Mouse (Mus musculus): Measurements from ENCODE around the gene Atraid. TPM values are rescaled to one million over a fixed set of nuclear protein-coding genes. Genes with fewer than 3 reads are reported as not detected.
"Not testable (repeated sequence)": the region's sequence is repeated elsewhere in the genome, so short reads cannot be mapped to it uniquely, and the experiment has no call there.

Gene Atraid
- polyA plus RNA-seq, 1 experiment from 2014 or later: 81.8 TPM

DNA sequence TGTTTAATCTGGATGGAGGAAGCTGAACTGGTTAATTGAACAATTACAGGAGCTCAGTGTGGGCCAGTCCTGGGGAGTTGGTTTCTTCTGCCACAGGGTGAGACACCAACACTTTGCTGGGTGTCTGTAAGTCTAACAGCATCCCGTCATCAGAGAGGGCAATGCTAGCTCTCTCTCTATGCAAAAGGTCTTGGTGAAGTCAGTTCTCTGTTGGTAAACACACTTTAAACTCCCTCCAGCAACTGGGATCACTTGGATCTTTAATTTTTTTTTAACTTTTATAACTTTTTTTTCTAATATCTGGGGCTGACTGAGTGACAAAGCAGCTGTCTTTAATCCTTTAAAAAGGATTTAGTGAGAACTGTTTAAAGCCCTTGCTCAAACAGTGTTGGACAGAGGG is 25.4 kb upstream of the Atraid start:
- Histone ChIP-seq H3K4me3 (ENCODE audit: low read depth, low read length) (no peak overlapping the region), H3K36me3 (ENCODE audit: control insufficient read depth, insufficient read depth, low read length) (no peaks in the 10 kb centered on the region), H3K4me1 (replicated peaks; ENCODE audit: control insufficient read depth, insufficient read depth, low read length) (peaks cover 2% of the 10 kb centered on the region; the same call in 1 of the 2 replicates), H3K27me3 (ENCODE audit: control insufficient read depth, insufficient read depth, low read length) (no peaks in the 10 kb centered on the region), H3K9ac (ENCODE audit: low read length) (no peak overlapping the region), H3K9me3 (ENCODE audit: control insufficient read depth, low read length) (no peaks in the 10 kb centered on the region), H3K27ac (ENCODE audit: low read depth, low read length) (no peak overlapping the region), H3K4me2 (ENCODE audit: low read depth, low read length, severe bottlenecking) (no peak overlapping the region)
- ATAC-seq (replicated peaks; ENCODE audit: low FRiP score) (no peak), DNase-seq (ENCODE audit: low spot score) (no peak)
- 20% methylated on average over 1 of the region's 1 CpGs for WGBS

DNA sequence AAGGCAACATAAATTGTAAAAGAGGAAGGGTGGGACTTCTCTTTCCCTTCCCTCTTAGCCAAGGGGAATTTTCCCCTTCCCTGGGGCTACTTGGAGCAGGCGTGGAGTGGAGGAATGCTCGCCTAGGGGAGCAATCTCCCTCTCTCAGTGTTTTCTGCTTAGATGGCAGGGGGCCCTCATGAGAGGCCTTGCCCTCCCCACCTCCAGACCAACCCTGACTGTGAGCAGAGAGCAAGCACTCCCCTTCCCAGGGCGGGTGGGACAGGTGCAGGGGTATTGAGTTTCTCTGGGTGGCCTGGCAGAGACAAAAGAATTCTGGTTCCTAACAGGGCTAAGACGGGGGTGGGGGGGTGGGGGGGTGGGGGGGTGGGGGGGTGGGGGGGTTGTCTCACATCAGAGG is 24.9 kb upstream of the Atraid start:
- Histone ChIP-seq H3K36me3 (ENCODE audit: control insufficient read depth, insufficient read depth, low read length) (no peaks in the 10 kb centered on the region), H3K4me3 (ENCODE audit: low read depth, low read length) (no peak overlapping the region), H3K9ac (ENCODE audit: low read length) (no peak overlapping the region), H3K4me1 (replicated peaks; ENCODE audit: control insufficient read depth, insufficient read depth, low read length) (peaks cover 2% of the 10 kb centered on the region; the same call in 1 of the 2 replicates), H3K27me3 (ENCODE audit: control insufficient read depth, insufficient read depth, low read length) (no peaks in the 10 kb centered on the region), H3K4me2 (ENCODE audit: low read depth, low read length, severe bottlenecking) (no peak overlapping the region), H3K9me3 (ENCODE audit: control insufficient read depth, low read length) (no peaks in the 10 kb centered on the region), H3K27ac (ENCODE audit: low read depth, low read length) (no peak overlapping the region)
- WGBS: 0% methylated on average over 4 of the region's 4 CpGs
- ATAC-seq (replicated peaks; ENCODE audit: low FRiP score): no peak
- DNase-seq (ENCODE audit: low spot score): no peak

DNA sequence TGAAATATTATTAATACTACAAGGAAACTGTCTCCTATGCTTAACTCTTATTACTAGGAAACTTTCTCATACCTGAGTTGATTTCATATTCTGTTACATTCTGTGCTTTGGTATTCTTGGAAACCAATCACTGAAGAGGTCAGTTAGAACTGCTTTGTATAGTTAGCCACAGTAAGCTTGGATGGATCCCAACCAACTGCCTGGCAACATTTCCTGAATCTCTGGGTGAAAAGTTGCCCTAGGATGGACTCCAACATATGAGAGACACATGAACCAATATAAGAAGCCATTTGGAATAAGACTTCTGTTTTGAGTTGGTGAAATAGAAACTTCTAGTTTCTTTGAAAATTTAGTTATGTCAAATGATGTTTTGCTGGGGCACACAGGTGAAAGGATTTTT is 23.5 kb upstream of the Atraid start:
- DNase-seq (ENCODE audit: low spot score): no peak
- Histone ChIP-seq H3K9ac (ENCODE audit: low read length) (no peak overlapping the region), H3K4me2 (ENCODE audit: low read depth, low read length, severe bottlenecking) (no peak overlapping the region), H3K4me3 (ENCODE audit: low read depth, low read length) (no peak overlapping the region), H3K9me3 (ENCODE audit: control insufficient read depth, low read length) (no peaks in the 10 kb centered on the region), H3K4me1 (replicated peaks; ENCODE audit: control insufficient read depth, insufficient read depth, low read length) (peaks cover 2% of the 10 kb centered on the region; the same call in 1 of the 2 replicates), H3K27me3 (ENCODE audit: control insufficient read depth, insufficient read depth, low read length) (no peaks in the 10 kb centered on the region), H3K27ac (ENCODE audit: low read depth, low read length) (no peak overlapping the region), H3K36me3 (ENCODE audit: control insufficient read depth, insufficient read depth, low read length) (no peaks in the 10 kb centered on the region)
- ATAC-seq (replicated peaks; ENCODE audit: low FRiP score): no peak

DNA sequence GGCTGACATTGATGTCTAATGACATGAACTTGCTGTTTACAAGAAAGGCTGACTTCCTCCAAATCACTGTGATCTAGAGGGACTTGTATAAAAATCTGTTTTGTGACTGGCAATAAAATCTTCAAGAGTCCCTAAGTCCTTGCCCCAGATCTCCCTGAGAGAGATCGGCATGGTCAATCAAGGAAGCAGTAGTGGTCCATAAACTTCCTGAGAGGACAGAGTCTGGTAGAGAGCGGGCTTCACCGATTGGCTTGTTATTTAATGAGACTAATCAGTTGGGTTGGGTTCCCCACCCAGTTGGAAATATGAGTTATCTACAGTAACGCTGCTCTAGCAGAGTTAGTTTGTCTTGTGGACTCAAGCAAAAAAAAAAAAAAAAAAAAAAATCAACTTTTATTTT is 17.2 kb upstream of the Atraid start:
- no peaks in the 10 kb centered on the region for H3K4me1 ChIP-seq (replicated peaks; ENCODE audit: control insufficient read depth, insufficient read depth, low read length)
- H3K4me3 ChIP-seq (ENCODE audit: low read depth, low read length): no peak overlapping the region
- no peak overlapping the region for H3K9ac ChIP-seq (ENCODE audit: low read length)
- ATAC-seq (replicated peaks; ENCODE audit: low FRiP score): no peak
- no peaks in the 10 kb centered on the region for H3K36me3 ChIP-seq (ENCODE audit: control insufficient read depth, insufficient read depth, low read length)
- whole genome bisulfite sequencing: 92% methylated on average over 4 of the region's 4 CpGs
- H3K4me2 ChIP-seq (ENCODE audit: low read depth, low read length, severe bottlenecking): no peak overlapping the region
- no peaks in the 10 kb centered on the region for H3K27me3 ChIP-seq (ENCODE audit: control insufficient read depth, insufficient read depth, low read length)
- no peaks in the 10 kb centered on the region for H3K9me3 ChIP-seq (ENCODE audit: control insufficient read depth, low read length)
- DNase-seq (ENCODE audit: low spot score): no peak
- no peak overlapping the region for H3K27ac ChIP-seq (ENCODE audit: low read depth, low read length)

DNA sequence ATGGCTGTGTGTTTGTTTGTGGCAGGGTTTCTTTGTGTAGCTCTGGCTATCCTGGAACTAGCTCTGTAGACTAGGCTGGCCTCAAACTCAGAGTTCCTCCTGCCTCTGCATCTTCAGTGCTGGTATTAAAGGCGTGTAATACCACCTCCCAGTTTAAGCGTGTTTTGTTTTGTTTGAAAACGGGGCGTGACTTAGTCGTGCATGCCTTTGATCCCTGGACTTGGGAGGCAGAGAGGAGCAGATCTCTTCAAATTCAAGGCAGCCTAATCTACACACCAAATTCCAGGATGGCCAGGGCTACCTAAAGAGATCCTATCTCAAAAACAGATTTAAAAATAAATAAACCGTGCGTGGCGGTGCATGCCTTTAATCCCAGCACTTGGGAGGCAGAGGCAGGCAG is 16.6 kb upstream of the Atraid start:
- no peaks in the 10 kb centered on the region for H3K4me1 ChIP-seq (replicated peaks; ENCODE audit: control insufficient read depth, insufficient read depth, low read length)
- no peak for ATAC-seq (replicated peaks; ENCODE audit: low FRiP score)
- no peaks in the 10 kb centered on the region for H3K27me3 ChIP-seq (ENCODE audit: control insufficient read depth, insufficient read depth, low read length)
- WGBS: 87% methylated on average over 8 of the region's 8 CpGs
- H3K36me3 ChIP-seq (ENCODE audit: control insufficient read depth, insufficient read depth, low read length): no peaks in the 10 kb centered on the region
- no peak overlapping the region for H3K4me3 ChIP-seq (ENCODE audit: low read depth, low read length)
- DNase-seq (ENCODE audit: low spot score): no peak
- no peak overlapping the region for H3K9ac ChIP-seq (ENCODE audit: low read length)
- H3K4me2 ChIP-seq (ENCODE audit: low read depth, low read length, severe bottlenecking): no peak overlapping the region
- H3K27ac ChIP-seq (ENCODE audit: low read depth, low read length): no peak overlapping the region
- H3K9me3 ChIP-seq (ENCODE audit: control insufficient read depth, low read length): no peaks in the 10 kb centered on the region

DNA sequence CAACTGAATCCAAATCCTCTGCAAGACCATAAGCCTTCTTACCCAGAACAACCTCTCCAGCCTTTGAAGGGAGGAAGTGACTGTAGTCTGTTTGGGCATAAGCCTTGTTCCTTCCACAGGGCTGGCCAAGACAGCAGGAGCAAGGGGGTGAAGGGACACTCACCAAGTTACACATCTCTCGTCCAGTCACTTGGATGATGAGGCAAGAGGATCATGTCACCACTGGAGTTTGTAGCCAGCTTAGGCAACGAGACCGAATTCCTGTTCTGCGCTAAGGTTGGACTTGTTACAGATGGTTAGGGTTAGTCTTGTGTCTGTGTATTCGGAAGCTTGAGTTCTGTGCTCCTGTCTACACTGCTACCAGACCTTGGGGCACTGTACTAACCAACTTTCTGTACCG is 13.4 kb upstream of the Atraid start:
- no peak for ATAC-seq (replicated peaks; ENCODE audit: low FRiP score)
- 90% methylated on average over 6 of the region's 6 CpGs for WGBS

DNA sequence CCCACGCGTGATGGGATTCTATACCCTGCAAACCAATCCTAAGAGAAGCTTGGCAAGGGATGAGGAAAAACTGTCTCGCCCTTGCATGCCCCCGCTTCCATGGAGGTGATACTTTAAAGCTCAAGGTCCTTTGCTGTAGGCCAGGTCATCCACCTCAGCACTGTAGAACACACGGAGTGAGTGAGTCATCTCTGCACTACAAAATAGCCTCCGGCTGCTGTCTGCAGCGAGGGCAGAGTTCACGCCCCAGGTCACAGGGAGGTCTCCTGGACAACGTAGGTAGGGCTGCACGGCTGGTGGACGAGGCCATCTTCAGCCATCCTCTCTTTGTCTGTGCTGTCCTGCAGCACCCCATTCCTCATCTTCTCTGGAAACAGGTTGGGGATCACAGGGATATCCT is 11.6 kb upstream of the Atraid start:
- H3K27me3 ChIP-seq (ENCODE audit: control insufficient read depth, insufficient read depth, low read length); H3K4me2 ChIP-seq (ENCODE audit: low read depth, low read length, severe bottlenecking); DNase-seq (ENCODE audit: low spot score); H3K9ac ChIP-seq (ENCODE audit: low read length); H3K27ac ChIP-seq (ENCODE audit: low read depth, low read length); H3K36me3 ChIP-seq (ENCODE audit: control insufficient read depth, insufficient read depth, low read length); H3K4me1 ChIP-seq (replicated peaks; ENCODE audit: control insufficient read depth, insufficient read depth, low read length); H3K4me3 ChIP-seq (ENCODE audit: low read depth, low read length); H3K9me3 ChIP-seq (ENCODE audit: control insufficient read depth, low read length); ATAC-seq (replicated peaks; ENCODE audit: low FRiP score): not testable (repeated sequence)
- 86% methylated on average over 11 of the region's 11 CpGs for WGBS

More for the DNA sequence above, 13.4 kb upstream of the Atraid start:
- Histone ChIP-seq H3K4me1 (replicated peaks; ENCODE audit: control insufficient read depth, insufficient read depth, low read length) (no peaks in the 10 kb centered on the region), H3K4me3 (ENCODE audit: low read depth, low read length) (no peak overlapping the region), H3K27ac (ENCODE audit: low read depth, low read length) (no peak overlapping the region), H3K9ac (ENCODE audit: low read length) (no peak overlapping the region), H3K36me3 (ENCODE audit: control insufficient read depth, insufficient read depth, low read length) (no peaks in the 10 kb centered on the region), H3K27me3 (ENCODE audit: control insufficient read depth, insufficient read depth, low read length) (no peaks in the 10 kb centered on the region), H3K4me2 (ENCODE audit: low read depth, low read length, severe bottlenecking) (no peak overlapping the region), H3K9me3 (ENCODE audit: control insufficient read depth, low read length) (no peaks in the 10 kb centered on the region)
- DNase-seq (ENCODE audit: low spot score): no peak

DNA sequence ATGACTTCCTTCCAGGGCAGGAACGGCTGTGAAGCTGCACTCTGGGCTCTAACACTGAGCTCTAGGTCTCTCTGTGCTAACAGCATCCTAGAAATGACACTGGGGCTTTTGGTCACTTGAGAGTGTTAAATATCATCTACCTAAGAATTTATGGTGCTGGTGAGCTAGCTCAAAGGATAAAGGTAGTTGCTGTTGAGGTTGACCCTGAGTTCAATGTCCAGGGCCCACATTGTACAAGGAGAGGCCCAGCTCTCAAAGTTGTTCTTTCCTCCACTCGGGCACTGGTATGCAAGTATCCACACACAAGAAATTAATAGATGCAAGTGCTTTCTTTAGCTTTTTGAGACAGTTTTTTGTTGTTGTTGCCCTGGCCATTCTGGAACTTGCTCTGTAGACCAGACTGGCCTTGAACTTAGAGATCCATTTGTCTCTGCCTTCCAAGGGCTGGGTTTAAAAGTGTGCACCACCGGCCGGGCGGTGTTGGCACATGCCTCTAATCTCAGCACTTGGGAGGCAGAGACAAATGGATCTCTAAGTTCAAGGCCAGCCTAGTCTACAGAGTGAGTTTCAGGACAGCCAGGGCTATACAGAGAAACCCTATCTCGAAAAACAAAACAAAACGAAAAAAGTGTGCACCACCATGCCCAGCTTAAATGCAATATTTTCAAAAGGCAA is 9.8 kb upstream of the Atraid start:
- H3K36me3 ChIP-seq (ENCODE audit: control insufficient read depth, insufficient read depth, low read length): no peaks in the 10 kb centered on the region
- whole genome bisulfite sequencing: 91% methylated on average over 7 of the region's 7 CpGs
- no peak overlapping the region for H3K4me2 ChIP-seq (ENCODE audit: low read depth, low read length, severe bottlenecking)
- H3K4me1 ChIP-seq (replicated peaks; ENCODE audit: control insufficient read depth, insufficient read depth, low read length): no peaks in the 10 kb centered on the region
- H3K27ac ChIP-seq (ENCODE audit: low read depth, low read length): no peak overlapping the region
- ATAC-seq (replicated peaks; ENCODE audit: low FRiP score) (no peak), DNase-seq (ENCODE audit: low spot score) (no peak)
- no peak overlapping the region for H3K4me3 ChIP-seq (ENCODE audit: low read depth, low read length)
- no peak overlapping the region for H3K9ac ChIP-seq (ENCODE audit: low read length)
- H3K27me3 ChIP-seq (ENCODE audit: control insufficient read depth, insufficient read depth, low read length): no peaks in the 10 kb centered on the region
- H3K9me3 ChIP-seq (ENCODE audit: control insufficient read depth, low read length): no peaks in the 10 kb centered on the region

DNA sequence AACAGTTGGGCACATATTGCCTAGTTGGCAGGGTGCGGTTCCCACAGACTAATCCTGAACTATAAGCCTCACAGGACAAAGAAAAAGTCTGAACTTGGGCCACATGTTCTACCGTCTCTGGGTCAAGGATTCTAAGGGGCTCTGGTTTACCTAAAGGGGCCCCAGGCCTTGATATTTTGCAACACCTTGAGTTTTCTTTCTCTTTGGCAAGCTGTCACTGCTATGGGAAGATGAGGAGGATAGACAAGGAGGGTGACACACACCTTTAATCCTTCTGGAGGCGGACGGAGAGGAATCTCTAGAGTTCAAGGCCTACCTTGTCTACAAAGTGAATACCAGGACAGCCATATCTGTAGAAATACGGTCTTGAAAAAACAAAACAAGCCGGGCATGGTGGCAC is 1.7 kb upstream of the Atraid start:
- DNase-seq (ENCODE audit: low spot score): no peak

More for the DNA sequence above, 1.7 kb upstream of the Atraid start:
- Histone ChIP-seq H3K4me3 (ENCODE audit: low read depth, low read length) (no peak overlapping the region), H3K9me3 (ENCODE audit: control insufficient read depth, low read length) (no peaks in the 10 kb centered on the region), H3K27ac (ENCODE audit: low read depth, low read length) (no peak overlapping the region), H3K4me1 (replicated peaks; ENCODE audit: control insufficient read depth, insufficient read depth, low read length) (no peaks in the 10 kb centered on the region), H3K9ac (ENCODE audit: low read length) (no peak overlapping the region), H3K4me2 (ENCODE audit: low read depth, low read length, severe bottlenecking) (no peak overlapping the region), H3K27me3 (ENCODE audit: control insufficient read depth, insufficient read depth, low read length) (no peaks in the 10 kb centered on the region), H3K36me3 (ENCODE audit: control insufficient read depth, insufficient read depth, low read length) (no peaks in the 10 kb centered on the region)
- no peak for ATAC-seq (replicated peaks; ENCODE audit: low FRiP score)
- 94% methylated on average over 6 of the region's 6 CpGs for WGBS
